Mouse (Mus musculus) stomach, embryonic 16.5 days (tissue): ENCODE data around the gene Exog. TPM values are rescaled to one million over a fixed set of nuclear protein-coding genes. Genes with fewer than 3 reads are reported as not detected.
A peak's percentile ranks its signal among the peaks of the same experiment; 100 is the strongest.

Experiments
- ATAC-seq: fragments of 200-750 bp; cut with Nextera tagmentation; 2 replicates; pipeline ENCODE4 v1.8.0; 2017; ENCODE audit warnings: moderate number of reproducible peaks, moderate TSS enrichment; ENCODE audit not compliant: insufficient read depth, low FRiP score
- H3K27ac ChIP-seq: fragments of 300-500 bp; sonication (generic); 2 replicates; pipeline ENCODE4 v1.5.1; 2014; ENCODE audit warnings: low read length
- H3K27me3 ChIP-seq: fragments of 300-500 bp; sonication (generic); 2 replicates; pipeline ENCODE4 v1.6.1; 2014; ENCODE audit warnings: low read length, control low read depth, mixed read lengths; ENCODE audit not compliant: control insufficient read depth, insufficient read depth
- H3K36me3 ChIP-seq: fragments of 300-500 bp; sonication (generic); 2 replicates; pipeline ENCODE4 v1.6.1; 2014; ENCODE audit warnings: low read length; ENCODE audit not compliant: control insufficient read depth, insufficient read depth
- H3K4me1 ChIP-seq: fragments of 300-500 bp; sonication (generic); 2 replicates; pipeline ENCODE4 v1.6.1; 2014; ENCODE audit warnings: low read length, control low read depth, mixed read lengths; ENCODE audit not compliant: control insufficient read depth, insufficient read depth
- H3K4me2 ChIP-seq: fragments of 300-500 bp; sonication (generic); 2 replicates; pipeline ENCODE4 v1.6.1; 2014; ENCODE audit warnings: low read depth, low read length, mixed read lengths
- H3K4me3 ChIP-seq: fragments of 300-500 bp; sonication (generic); replicated peaks from 2 replicates; pipeline ENCODE4 v1.5.1; 2014; ENCODE audit warnings: mild to moderate bottlenecking, low read length
- H3K9ac ChIP-seq: fragments of 300-500 bp; sonication (generic); 2 replicates; pipeline ENCODE4 v1.6.1; 2014; ENCODE audit warnings: low read length
- H3K9me3 ChIP-seq: fragments of 300-500 bp; sonication (generic); replicated peaks from 2 replicates; pipeline ENCODE4 v1.6.1; 2016; ENCODE audit warnings: low read length, control low read depth; ENCODE audit not compliant: control insufficient read depth
- WGBS: fragments of 180-500 bp; shearing (Covaris S2); extraction: QIAGEN DNeasy Blood & Tissue Kit; methylation state at CpG from one replicate; pipeline ENCODE4 v1.1.7; 2014; 5-methylcytosine and 5-hydroxymethylcytosine counted together
- polyA plus RNA-seq: library from polyadenylated mRNA; unstranded; fragments of >200 nt; fragmentation: Nextera tagmentation; extraction: Ambion mirVana; gene quantifications from 2 replicates; pipeline ENCODE4 v1.2.1, GENCODE M21; 2015

The Exog gene
- polyA plus RNA-seq, 1 experiment from 2014 or later = 21.5 TPM

DNA sequence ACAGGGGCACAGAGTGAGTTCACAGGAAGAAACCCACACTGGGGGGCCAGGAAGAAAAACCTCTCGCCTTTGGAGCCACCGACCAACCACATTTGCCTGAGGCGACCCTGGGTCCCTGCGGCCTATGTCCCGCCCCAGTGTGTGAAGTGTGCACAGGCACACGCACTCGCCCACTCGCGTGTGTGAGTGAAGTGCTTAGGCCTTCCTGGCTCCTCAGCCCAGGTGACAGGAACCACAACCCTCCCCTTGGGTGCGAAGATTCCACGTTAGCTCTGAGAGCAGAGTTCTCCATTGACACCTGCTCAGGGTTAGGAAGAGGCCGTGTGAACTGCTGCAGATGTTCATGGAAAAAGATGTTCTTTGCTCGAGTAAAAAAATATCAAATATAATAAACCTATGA is 40.1 kb downstream of the Exog start:
- no peak overlapping the region for H3K4me2 ChIP-seq
- no peaks in the 10 kb centered on the region for H3K9me3 ChIP-seq
- no peak for ATAC-seq
- no peak overlapping the region for H3K9ac ChIP-seq
- no peaks in the 10 kb centered on the region for H3K36me3 ChIP-seq
- no peak overlapping the region for H3K4me3 ChIP-seq
- 85% methylated on average over 13 of the region's 13 CpGs for WGBS
- no peaks in the 10 kb centered on the region for H3K27me3 ChIP-seq
- no peaks in the 10 kb centered on the region for H3K4me1 ChIP-seq
- no peak overlapping the region for H3K27ac ChIP-seq

DNA sequence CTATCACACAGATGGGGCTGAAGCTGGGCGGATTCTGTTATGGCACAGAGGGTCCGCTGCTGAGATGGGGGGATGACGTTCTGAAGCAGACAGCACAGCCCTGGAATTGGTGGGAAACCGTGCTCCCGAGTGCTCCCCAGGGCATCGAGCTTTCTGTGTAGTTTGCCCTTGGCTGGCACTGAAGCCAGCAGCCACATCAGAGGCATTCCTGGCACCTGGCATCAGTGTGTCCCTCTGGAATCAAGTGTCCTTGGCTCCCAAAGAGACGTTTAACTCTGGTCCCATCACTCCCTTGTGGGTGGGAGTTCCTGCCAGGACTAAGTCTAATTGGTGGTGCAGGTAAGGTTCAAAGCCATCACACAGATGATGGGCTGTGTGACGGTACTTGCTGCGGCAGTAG is 51.6 kb downstream of the Exog start:
- no peaks in the 10 kb centered on the region for H3K36me3 ChIP-seq
- H3K9me3 ChIP-seq = no peaks in the 10 kb centered on the region
- 78% methylated on average over 9 of the region's 9 CpGs for WGBS
- no peak overlapping the region for H3K4me3 ChIP-seq
- no peak overlapping the region for H3K27ac ChIP-seq
- no peak overlapping the region for H3K4me2 ChIP-seq
- 0 out of 2 replicates have a peak, but pooled peaks cover 7% of the 10 kb centered on the region for H3K4me1 ChIP-seq
- no peak for ATAC-seq
- H3K9ac ChIP-seq = no peak overlapping the region
- H3K27me3 ChIP-seq = no peaks in the 10 kb centered on the region

DNA sequence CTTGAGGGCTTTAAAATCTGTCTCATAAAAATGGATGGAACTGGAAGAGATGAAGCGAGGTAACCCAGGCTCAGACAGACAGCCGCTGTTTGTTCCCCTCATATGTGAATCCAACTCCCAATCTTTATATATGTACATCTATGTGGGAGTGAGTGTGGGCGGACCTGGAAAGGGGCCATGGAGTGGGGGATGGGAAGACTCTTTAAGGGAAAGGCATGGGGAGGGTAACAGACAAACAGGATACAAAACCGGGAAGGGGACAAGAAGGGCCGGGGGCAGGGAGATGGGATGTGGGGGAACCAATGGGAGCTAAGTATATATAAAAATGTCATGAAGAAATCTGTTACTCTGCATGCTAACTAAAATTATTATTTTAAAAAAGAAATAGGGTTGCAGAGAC is 52.2 kb downstream of the Exog start:
- no peaks in the 10 kb centered on the region for H3K27me3 ChIP-seq
- no peaks in the 10 kb centered on the region for H3K36me3 ChIP-seq
- 0 out of 2 replicates have a peak, but pooled peaks cover 7% of the 10 kb centered on the region for H3K4me1 ChIP-seq
- H3K4me3 ChIP-seq = no peak overlapping the region
- WGBS = 38% methylated on average over 5 of the region's 5 CpGs
- no peaks in the 10 kb centered on the region for H3K9me3 ChIP-seq
- no peak; the same call in 1 of the 2 replicates for ATAC-seq
- no peak overlapping the region for H3K9ac ChIP-seq
- H3K27ac ChIP-seq = no peak overlapping the region
- H3K4me2 ChIP-seq = no peak overlapping the region

DNA sequence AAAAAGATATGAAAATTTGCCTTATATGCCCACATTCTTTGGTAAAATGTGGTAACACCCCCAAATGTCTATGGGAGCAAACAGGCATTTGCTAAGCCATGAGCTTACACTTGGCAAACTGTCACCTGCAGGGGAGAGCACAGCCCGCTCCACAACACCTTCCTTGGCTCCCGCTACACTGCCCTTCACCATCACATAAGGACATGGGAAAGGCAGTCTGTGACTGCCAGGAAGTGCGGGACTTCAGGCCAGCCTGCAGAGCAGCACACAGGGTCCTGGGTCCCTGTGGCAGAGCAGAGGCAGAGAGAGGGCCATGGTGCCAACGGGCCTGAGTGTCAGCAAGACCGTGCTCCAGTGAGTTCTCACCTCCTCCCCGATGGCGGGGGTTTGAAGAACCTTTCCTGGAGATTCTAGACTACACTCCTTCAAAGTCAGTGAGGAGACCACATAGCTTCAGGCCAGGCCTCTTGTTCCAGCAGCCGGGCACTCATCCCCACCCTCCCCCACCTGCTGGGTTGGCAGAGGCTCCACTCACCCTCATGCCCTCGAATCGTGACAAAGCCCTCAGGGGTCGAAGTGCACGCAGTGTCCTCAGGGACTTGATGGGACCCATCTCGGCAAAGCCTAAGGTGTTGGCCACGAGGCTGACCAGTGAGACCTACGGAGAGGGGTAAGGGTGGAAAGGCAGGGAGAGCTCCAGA is 53.0 kb downstream of the Exog start:
- H3K36me3 ChIP-seq = no peaks in the 10 kb centered on the region
- no peaks in the 10 kb centered on the region for H3K9me3 ChIP-seq
- no peak overlapping the region for H3K27ac ChIP-seq
- H3K9ac ChIP-seq = no peak overlapping the region
- no peak overlapping the region for H3K4me3 ChIP-seq
- 0 out of 2 replicates have a peak, but pooled peaks cover 7% of the 10 kb centered on the region for H3K4me1 ChIP-seq
- 85% methylated on average over 15 of the region's 15 CpGs for WGBS
- no peak for ATAC-seq
- H3K27me3 ChIP-seq = no peaks in the 10 kb centered on the region
- no peak overlapping the region for H3K4me2 ChIP-seq

DNA sequence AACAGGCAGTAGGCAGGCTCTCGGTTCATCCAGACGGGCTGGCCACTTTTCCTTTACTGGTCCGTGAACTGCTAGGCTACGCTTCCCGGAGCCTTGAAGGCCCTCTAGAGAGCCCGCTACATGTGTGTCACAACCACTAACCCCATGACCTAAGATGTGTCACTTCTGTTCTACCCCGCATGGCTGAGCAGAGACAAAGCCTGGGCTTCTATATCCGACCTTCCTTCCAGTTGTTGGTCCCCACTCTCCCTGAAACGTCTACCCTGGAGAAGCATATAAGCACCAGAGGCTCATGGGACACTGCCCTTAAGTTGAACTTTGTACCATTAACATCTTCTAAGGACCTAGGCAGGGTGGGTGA is 53.5 kb downstream of the Exog start:
- 88% methylated on average over 9 of the region's 9 CpGs for WGBS
- Histone ChIP-seq H3K4me3 (no peak overlapping the region), H3K27ac (no peak overlapping the region), H3K27me3 (no peaks in the 10 kb centered on the region), H3K36me3 (no peaks in the 10 kb centered on the region), H3K9me3 (no peaks in the 10 kb centered on the region), H3K4me1 (0 out of 2 replicates have a peak, but pooled peaks cover 7% of the 10 kb centered on the region), H3K9ac (no peak overlapping the region), H3K4me2 (no peak overlapping the region)
- ATAC-seq = no peak

DNA sequence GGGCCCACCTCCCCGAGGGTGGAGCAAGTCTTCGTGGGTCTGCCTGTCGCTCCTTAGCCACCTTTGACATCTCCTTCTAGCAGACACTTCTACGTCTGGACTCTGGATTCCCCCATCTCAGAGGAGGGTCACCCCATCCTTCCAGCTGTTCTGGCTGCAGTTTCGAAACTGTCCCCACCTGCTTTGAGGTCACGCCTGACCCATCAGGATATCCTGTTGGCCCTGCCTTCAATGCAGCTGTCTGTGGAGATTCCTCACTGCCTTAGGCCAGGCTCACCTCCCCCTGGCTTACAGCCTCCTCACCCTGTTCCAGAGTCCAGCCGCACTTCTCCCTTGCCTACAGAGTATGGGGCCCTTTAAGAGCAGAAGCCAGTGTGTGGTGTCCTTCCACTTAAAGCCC is 54.1 kb downstream of the Exog start:
- Histone ChIP-seq H3K27ac (no peak overlapping the region), H3K9me3 (no peaks in the 10 kb centered on the region), H3K4me3 (no peak overlapping the region), H3K4me1 (0 out of 2 replicates have a peak, but pooled peaks cover 7% of the 10 kb centered on the region), H3K27me3 (no peaks in the 10 kb centered on the region), H3K9ac (no peak overlapping the region), H3K4me2 (no peak overlapping the region), H3K36me3 (no peaks in the 10 kb centered on the region)
- ATAC-seq = no peak
- WGBS = 71% methylated on average over 7 of the region's 7 CpGs

DNA sequence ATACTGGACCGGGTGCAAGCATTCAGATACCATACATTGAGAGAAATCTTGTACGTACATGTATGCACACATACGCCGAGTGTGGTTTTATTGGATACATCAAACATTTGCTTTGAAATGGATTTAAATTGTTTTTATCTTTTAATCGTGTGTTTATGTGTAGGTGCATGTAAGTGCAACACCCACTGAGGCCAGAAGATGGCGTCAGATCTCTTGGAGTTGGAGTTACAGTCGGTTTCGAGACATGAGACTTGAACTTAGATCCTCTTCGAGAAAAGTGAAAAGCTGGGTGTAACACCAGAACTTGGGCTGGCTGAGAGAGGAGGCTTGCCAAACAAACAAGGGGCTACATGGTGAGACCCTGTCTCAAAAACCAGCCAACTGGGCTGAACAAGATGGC is 58.9 kb downstream of the Exog start:
- Histone ChIP-seq H3K27me3 (no peaks in the 10 kb centered on the region), H3K27ac (no peak overlapping the region), H3K36me3 (no peaks in the 10 kb centered on the region), H3K9me3 (no peaks in the 10 kb centered on the region; the same call in 1 of the 2 replicates), H3K9ac (no peak overlapping the region), H3K4me2 (no peak overlapping the region), H3K4me1 (no peaks in the 10 kb centered on the region), H3K4me3 (no peak overlapping the region)
- 89% methylated on average over 9 of the region's 9 CpGs for WGBS
- ATAC-seq = no peak

DNA sequence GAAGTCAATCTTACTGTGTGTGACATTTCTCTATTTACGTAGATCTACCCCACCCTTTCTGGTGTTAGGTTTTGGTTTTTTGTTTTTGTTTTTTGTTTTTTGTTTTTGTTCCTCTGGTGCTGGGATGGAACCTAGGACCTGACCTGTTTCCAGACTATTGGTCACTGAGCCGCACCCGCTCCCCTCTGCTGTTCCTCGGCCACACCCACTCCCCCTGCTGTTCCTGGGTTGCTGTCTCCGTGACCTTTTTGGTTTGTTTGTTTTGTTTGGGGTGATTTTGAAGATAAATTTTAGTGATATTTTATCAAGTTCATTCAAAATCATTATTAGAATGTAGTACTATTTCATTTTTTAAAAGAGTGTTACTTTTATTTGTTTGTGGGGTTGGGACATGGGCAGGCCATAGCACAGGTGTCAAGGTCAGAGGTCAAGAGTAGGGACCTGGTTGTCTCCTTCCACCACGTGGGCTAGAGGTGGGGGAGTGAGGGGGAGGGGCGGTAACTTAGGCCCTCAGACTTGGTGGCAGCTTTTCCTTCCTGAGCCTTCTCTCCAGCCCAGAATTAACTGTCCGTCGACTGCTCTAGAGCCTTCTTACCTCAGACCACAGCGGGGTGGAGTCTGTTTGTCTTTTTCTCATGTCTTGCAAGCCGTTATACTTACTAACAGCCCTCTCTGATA is 60.4 kb downstream of the Exog start:
- H3K4me1 ChIP-seq = no peaks in the 10 kb centered on the region

DNA sequence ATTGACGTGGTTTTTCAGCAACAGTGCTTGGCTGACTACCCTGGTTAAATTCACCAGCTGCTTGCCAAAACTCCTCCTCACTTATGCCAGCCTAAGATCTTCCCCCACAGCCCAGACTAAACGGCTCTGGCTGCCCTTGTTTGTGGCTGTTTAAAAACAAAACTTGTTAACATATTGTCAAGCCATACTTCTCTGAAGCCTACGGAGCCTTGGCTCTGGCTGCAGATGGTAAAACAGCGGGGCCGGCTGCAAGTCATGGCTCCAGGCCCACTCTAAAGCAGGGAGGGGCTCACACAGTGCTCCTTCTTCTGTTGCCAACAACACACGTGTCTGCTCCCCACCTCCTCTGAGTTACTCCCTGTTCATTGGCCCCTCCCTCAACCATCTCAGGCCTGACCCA is 66.2 kb downstream of the Exog start:
- H3K4me2 ChIP-seq = no peak overlapping the region
- no peaks in the 10 kb centered on the region; the same call in 1 of the 2 replicates for H3K9me3 ChIP-seq
- H3K27me3 ChIP-seq = no peaks in the 10 kb centered on the region
- H3K9ac ChIP-seq = no peak overlapping the region
- H3K36me3 ChIP-seq = no peaks in the 10 kb centered on the region
- H3K4me3 ChIP-seq = no peak overlapping the region
- 56% methylated on average over 6 of the region's 6 CpGs for WGBS
- no peak overlapping the region for H3K27ac ChIP-seq
- peak; percentile 44; the same call in 1 of the 2 replicates for ATAC-seq
- no peaks in the 10 kb centered on the region for H3K4me1 ChIP-seq

More for the DNA sequence above, 60.4 kb downstream of the Exog start:
- ATAC-seq = no peak
- Histone ChIP-seq H3K9ac (no peak overlapping the region), H3K27me3 (no peaks in the 10 kb centered on the region), H3K4me3 (no peak overlapping the region), H3K36me3 (no peaks in the 10 kb centered on the region), H3K27ac (no peak overlapping the region), H3K9me3 (no peaks in the 10 kb centered on the region; the same call in 1 of the 2 replicates), H3K4me2 (no peak overlapping the region)
- 54% methylated on average over 11 of the region's 11 CpGs for WGBS
